Mouse (Mus musculus) cerebellum, adult 9-11 months (tissue): Measurements from ENCODE around the gene Rnf130.

Source experiments
- DNase-seq: peaks from one replicate; pipeline ENCODE4 v3.0.0; 2022

Gene Rnf130

GRCm38 (mm10) chr11:50139571-50139970 is 114.4 kb downstream of the Rnf130 start:
- DNase-seq, result no peak

- DNase-seq, result no peak
These were observed 120.4 kb downstream of the Rnf130 start for GRCm38 (mm10) chr11:50145529-50145928.

GRCm38 (mm10) chr11:50146121-50146520 is 121.0 kb downstream of the Rnf130 start:
- DNase-seq, result no peak

GRCm38 (mm10) chr11:50147267-50147957 is 122.3 kb downstream of the Rnf130 start:
- no peak for DNase-seq

GRCm38 (mm10) chr11:50147958-50148476 is 122.9 kb downstream of the Rnf130 start:
- DNase-seq, result peak; percentile 54

GRCm38 (mm10) chr11:50149200-50149599 is 124.1 kb downstream of the Rnf130 start:
- no peak for DNase-seq

GRCm38 (mm10) chr11:50149603-50150150 is 124.5 kb downstream of the Rnf130 start:
- no peak for DNase-seq

- no peak for DNase-seq
These were observed 126.2 kb downstream of the Rnf130 start for GRCm38 (mm10) chr11:50151374-50151773.

GRCm38 (mm10) chr11:50154166-50154565 is 129.0 kb downstream of the Rnf130 start:
- no peak for DNase-seq
